Mouse (Mus musculus) v-Abl transformed pro-B cells (cell line): ENCODE measurements around the gene Gm10134.
"Not testable (repeated sequence)": the region's sequence is repeated elsewhere in the genome, so short reads cannot be mapped to it uniquely, and the experiment has no call there.

Source experiments
- in situ Hi-C, 2 experiments: fragments of 400-800 bp; cut with MboI; formaldehyde crosslinking; loops; one replicate each; pipeline ENCODE4 v1.15.1; 2025; ENCODE audit not compliant: unreplicated experiment in 2 of 2

The Gm10134 gene

GRCm38 (mm10) chr2:28505795-28506194, at the start of gene Gm10134:
Gm10134 (plus strand) TSS chr2:28506095.
- in situ Hi-C loops, result no loop called here

GRCm38 (mm10) chr2:28456616-28457015, 49.3 kb upstream of the Gm10134 start:
- in situ Hi-C loops, result no loop called here

GRCm38 (mm10) chr2:28463919-28464318, 42.0 kb upstream of the Gm10134 start:
- in situ Hi-C loops, result no loop called here

GRCm38 (mm10) chr2:28464919-28465318, 41.0 kb upstream of the Gm10134 start:
- in situ Hi-C loops, result no loop called here

GRCm38 (mm10) chr2:28465836-28466518, 39.9 kb upstream of the Gm10134 start, which contains the start of gene 1700007K13Rik:
1700007K13Rik (minus strand) TSS chr2:28466332.
- in situ Hi-C loops, result no loop called here

GRCm38 (mm10) chr2:28467860-28468485, 37.9 kb upstream of the Gm10134 start, which contains the start of gene Mrps2:
Mrps2 (plus strand) TSS chr2:28468066.
- in situ Hi-C loops, result no loop called here

GRCm38 (mm10) chr2:28468486-28469225, 37.2 kb upstream of the Gm10134 start:
- in situ Hi-C loops, result no loop called here

- in situ Hi-C loops, result no loop called here
These were observed 36.4 kb upstream of the Gm10134 start for GRCm38 (mm10) chr2:28469461-28469860.

GRCm38 (mm10) chr2:28470591-28470990, 35.3 kb upstream of the Gm10134 start:
- in situ Hi-C loops, result no loop called here

- in situ Hi-C loops, result not testable (repeated sequence)
These were observed 33.9 kb upstream of the Gm10134 start for GRCm38 (mm10) chr2:28472011-28472410.

GRCm38 (mm10) chr2:28477993-28478392, 27.9 kb upstream of the Gm10134 start:
- in situ Hi-C loops, result not testable (repeated sequence)

- in situ Hi-C loops, result no loop called here
These were observed 26.4 kb upstream of the Gm10134 start for GRCm38 (mm10) chr2:28479208-28480204.

- in situ Hi-C loops, result no loop called here
These were observed 22.0 kb upstream of the Gm10134 start for GRCm38 (mm10) chr2:28483861-28484260.

- in situ Hi-C loops, result no loop called here
These were observed 11.4 kb upstream of the Gm10134 start for GRCm38 (mm10) chr2:28494521-28494920.

- in situ Hi-C loops, result no loop called here
These were observed 10.6 kb upstream of the Gm10134 start for GRCm38 (mm10) chr2:28495207-28495756.

GRCm38 (mm10) chr2:28495801-28496595, 9.9 kb upstream of the Gm10134 start:
- in situ Hi-C loops, result no loop called here

GRCm38 (mm10) chr2:28496671-28497070, 9.2 kb upstream of the Gm10134 start, which contains the start of gene Gbgt1:
Gbgt1 (plus strand) TSS chr2:28496891.
- in situ Hi-C loops, result no loop called here

GRCm38 (mm10) chr2:28497561-28497960, 8.3 kb upstream of the Gm10134 start:
- in situ Hi-C loops, result no loop called here

- in situ Hi-C loops, result no loop called here
These were observed 7.5 kb upstream of the Gm10134 start for GRCm38 (mm10) chr2:28498431-28498830.
